Mouse (Mus musculus) embryo, embryonic 10 days (tissue): ENCODE measurements at regions not wholly inside any gene's neighbourhood (a gene's known extent, or its start where the extent isn't known, plus 50 kb on each side); places are given as distances from the start of the nearest gene placed in this dataset.
"Not testable (repeated sequence)": the region's sequence is repeated elsewhere in the genome, so short reads cannot be mapped to it uniquely, and the experiment has no call there.

Experiments used
- DNase-seq: peaks from one replicate; pipeline ENCODE4 v3.0.0-alpha.2; 2015; ENCODE audit warnings: low spot score

DNA sequence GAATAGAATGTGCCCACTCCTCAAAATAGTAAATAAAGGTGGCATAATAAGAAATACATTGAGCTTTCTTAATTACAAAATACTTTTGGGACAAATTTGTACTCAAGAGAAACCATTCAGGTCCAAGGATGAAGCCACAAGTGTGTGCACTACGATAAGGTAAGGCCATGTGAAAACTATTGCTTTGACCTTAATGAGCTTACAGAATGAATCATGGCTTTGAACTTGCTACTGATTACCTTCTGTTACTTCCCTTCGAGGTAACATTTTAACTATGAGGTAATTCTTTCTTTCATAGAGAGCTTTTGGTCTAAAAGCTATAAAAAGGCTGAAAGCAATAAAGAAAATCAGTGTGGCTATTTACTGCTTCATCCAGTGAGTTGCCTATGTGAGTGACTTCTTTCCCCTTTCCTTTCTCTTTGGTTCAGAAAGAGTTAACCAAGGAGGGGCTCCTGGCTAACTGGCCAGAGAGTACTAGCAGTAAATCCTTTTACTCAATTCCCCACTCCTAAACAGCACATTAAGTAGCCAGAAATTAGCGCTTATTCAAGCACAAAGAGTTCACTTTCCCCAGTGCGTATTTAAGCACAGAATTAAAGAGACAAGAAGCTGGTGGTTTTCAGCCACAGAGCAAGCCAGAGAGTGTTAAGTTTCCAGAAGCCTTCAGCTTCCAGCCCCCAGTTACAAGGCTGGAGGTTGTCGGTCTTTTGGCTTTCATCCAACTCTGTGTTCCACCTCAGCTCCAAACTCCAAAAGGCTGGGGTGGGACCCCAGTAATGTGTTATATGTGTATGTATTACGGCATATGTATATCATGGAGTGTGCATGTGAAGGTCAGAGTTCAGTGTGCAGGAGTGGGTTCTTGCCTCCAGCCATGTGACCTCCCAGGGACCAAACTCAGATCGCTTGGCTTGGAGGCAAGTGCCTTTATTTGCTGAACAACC is 194.3 kb upstream of the Gm10131 start:
- DNase-seq: no peak

DNA sequence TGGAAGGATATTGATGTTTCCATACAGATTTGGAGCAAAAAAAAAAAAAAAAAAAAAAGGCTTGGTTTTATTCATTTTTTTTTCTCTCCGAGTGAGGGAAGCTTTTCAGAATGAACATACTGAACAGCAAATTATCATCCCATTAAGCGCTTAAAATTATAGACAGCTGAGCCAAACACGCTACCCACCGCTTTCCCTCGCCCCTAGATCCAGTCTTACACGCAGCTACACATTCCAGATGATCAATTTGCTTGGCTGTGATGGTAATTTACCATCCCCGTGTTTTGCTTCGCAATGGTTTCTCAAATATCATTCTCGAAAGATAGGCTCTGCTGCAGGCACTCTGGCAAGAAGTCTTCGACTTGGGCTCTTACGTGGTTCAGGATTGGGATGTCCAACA is 192.3 kb upstream of the Gm10131 start:
- no peak for DNase-seq

DNA sequence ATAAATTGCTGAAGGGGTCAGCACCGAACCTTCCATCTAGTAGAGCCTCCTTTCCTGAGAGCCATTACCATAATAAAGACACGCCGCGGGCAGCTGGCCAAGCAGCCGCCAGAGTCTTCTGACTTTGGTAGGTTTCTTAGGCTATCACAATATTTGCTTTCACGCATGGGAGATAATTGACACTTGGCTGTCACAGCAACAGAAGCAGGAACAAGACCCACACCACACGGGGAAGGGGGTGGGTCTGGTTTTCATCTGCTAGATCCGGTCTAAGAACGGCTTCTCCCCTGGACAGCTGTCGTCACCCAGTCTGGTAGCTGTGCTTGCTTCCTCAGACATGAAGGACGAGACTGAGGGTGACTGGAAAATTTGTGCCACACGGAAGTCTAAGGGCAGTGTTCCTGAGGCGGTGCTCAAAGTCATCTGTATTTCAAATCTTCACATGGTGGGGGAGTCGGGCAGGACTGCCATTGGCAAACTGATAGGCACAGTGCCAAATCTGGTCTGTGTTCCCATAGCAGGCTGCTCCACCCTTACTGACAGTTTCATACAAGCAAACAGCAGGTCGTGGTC is 188.9 kb upstream of the Gm10131 start:
- peak; percentile 49 for DNase-seq

DNA sequence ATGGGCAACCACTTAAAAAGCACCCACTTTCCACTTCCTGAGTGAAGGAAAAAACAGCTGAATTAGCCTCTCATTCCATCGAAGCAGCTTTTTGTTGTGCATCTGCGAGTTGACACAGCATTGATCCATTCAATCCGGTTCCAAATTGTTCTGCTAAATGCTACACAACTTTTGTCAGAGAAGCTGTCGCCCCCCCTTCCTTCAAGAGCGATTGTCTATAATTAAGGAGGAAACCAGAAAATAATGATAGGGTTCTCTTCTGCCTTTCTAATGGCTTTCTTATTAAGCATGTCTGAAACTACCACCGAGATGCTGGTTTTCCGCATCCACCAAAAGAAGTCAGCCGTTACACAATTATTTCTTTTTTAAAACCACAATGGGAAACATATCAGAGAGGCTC is 183.2 kb upstream of the Gm10131 start:
- DNase-seq: no peak

DNA sequence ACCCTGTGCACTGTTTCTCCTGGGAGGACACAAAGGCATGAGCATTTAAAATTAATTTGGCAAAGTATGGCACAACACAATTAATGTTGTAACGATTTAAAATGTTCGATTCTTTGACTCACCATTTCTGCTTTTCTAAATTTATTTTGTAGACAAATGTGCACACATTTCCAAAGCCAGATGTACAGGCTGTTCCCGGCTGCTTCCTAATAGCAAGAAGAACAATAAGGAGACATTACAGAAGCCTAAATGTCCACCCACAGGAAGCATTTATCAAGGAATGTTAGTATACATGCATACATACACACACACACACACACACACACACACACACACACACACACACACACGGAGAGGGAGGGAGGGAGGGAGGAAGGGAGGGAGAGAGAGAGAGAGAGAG is 179.1 kb upstream of the Gm10131 start:
- no peak for DNase-seq

DNA sequence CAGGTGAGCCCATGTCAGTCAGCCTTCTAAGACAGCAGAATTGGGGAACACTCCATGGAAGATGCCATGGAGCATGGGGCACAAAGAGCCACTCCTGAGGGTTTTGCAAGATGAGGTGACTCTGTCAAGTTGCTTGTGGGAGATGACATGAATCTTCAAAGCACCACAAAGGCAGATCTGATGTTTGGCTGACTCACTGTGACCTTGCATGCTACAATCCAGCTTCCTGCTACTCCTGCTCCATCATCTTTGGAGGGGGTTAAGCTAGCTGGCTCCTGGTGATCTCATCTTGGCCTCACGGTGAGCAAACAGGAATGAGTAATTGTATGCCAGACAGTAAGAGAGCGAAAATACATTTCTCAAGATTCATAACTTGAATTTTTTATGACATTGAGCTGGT is 176.3 kb upstream of the Gm10131 start:
- DNase-seq: no peak

DNA sequence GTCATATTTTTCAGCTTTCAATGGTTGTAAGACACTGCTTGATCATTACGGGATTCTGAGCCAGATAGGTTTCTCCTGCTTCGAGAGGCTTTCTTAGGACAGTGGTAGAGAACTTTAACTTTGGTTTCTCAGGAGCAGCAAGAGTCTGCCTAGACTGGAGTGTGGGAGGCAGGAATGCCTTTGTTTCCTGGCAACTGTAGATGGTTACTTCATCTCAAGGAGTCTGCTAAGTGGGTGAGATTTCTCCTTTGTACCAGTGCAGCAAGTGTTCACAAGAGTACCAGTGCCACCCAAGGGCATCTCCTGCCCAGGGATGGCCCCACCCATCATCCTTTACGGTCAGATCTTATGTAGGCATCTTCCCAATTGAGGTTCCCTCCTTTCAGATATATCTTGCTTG is 173.0 kb upstream of the Gm10131 start:
- DNase-seq: no peak

DNA sequence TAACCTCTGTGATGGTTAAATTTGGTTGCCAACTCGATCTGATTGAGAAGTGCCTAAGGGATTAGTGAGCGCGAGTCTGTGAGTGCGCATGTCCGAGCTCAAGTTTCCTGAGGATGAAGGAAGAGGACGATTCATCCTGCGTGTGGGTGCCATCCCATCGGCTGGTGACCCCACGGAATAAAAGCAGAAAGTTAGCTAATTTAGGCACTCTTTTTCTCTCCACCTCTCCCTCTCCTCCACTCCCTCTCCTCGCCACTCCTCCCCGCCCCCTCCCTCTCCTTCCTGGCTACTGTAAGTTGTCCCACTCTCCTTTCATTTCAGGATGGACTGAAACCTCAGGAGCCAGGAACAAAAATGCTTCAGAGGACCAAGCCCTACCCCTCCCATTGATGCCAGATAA is 168.9 kb upstream of the Gm10131 start:
- no peak for DNase-seq

DNA sequence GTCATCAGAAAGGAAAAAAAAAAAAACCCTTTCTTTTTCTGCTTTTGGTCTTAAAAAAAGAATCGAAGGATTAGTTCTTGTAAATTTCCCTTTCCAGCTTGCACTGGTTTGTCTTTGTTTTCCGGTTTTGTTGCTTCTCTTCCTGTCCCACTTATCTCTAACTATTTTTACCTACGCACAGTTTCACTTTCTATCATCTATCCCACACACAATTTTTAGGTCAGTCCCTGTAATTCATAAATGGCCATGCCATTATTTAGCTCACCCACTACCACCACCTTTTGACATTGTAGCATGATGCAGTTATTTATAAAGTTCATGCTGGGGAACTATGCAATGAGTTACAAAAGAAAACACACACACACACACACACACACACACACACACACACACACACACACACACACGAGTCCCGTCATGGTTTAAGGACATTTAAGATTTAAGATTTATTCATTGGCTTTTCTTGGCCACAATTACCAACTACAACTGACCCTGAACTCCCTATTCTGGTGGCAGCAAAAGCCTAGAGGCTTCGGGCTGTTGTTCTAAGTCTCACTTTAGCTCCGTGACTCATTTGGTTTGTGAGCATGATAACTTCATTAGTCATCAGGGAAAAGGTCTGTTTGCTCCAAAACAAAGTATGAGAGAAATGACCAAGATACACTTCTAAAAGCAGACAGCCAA is 164.6 kb upstream of the Gm10131 start:
- DNase-seq: no peak

DNA sequence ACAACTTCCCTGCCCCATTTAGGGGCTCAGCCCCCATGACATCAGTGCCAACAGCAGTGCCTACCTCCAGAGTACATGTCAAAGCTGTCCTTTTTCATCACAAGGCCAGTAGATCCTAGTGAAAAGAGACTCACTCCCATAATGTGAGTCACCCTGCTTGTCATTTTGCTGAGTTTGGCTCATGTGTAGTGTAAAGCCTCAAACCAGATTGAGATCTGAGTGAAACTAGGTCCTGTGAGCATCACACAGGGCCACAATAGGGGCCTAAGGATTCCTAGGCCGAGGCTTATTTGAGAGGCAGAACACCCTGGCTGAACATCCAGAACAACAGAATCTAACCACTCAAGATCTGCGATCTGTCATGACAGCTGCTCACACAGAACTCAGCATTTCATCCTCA is 163.3 kb upstream of the Gm10131 start:
- not testable (repeated sequence) for DNase-seq

DNA sequence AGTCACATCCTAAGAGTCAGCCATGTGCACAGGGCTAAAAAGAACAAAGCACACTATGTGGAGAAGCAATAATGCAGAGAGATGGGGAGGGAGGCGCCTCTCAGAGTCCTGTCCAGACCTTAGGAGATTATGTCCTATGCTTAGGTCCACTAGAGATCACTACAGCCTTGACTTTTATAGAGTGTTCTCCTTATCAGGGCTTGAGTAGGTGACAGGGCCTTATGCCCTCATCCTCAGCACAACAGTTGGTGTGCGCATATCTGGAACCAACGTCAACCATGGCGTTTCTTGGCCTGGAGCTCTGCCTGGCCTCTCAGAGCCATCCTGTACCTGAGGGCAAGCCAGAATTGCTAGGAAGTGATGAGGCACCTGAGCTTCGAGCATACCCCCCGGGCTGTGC is 162.6 kb upstream of the Gm10131 start:
- DNase-seq: no peak

DNA sequence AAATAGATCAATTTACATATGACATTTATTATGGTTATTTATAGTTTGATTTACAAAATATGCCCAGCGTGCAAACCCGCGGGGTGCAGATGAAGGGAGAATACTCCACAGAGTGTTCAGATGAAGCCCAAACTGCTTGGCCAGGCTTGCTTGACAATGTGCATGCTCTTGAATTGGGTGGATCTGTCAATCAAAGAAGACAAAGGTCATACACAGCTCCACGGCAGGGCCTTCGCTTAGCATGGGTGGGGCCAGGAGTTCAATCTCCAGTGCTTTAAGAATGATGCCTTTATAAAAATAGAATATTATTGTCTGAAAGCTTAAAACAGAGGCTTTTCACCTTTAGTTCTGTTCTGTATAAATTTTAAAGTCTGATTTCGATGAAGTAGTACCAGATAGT is 158.3 kb upstream of the Gm10131 start:
- no peak for DNase-seq

DNA sequence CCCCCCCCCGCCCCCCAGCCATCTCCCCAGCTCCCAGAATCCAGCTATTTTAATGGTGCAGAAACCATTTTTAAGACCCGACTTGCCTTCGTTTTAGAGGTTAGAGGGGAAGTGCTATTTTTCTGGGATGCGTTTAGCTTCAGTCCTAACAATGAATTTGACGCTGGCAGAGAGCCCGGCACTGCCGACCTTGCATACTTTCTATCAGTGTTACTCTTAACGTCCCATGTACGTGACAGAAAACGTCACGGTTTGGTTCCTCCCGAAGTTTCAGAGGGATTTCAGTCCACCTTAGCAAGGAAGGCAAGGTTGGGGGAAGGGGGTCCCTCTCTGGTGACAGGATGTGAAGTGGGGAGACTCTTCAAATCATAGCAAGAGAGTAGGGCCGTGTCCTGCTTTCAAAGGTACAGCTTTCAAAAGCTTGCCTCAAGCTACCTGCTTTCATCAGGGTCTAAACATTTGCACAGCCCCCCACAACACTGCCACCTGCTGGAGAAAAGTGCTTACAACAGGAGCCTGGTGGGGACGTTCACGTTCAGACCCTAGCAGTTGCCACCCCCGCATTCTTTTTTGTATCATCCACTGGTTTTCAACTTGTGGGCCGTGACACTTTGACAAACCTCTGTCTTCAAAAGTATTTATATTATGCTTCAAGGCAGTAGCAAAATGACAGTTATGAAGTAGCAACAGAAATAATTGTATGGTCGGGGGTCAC is 157.4 kb upstream of the Gm10131 start:
- no peak for DNase-seq

DNA sequence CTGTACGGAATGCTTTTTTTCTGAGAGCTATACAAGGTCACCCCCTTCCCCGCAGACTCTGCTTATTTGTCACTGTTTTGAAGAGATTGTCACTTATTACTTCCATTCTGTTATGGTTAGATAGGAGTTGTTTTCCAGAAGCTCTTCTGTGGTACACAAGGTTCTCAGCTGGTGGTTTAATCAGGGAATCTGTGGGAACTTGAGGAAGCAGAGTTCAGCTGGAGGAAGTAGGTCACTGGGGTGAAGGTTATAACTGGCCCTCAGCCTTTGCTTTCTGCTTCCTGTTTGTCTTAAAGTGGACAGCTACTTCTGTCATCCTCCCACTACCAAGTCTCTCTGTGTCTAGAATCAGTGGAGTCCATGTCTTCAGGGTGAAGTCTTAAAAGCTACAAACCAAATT is 143.4 kb upstream of the Gm10131 start:
- DNase-seq: no peak

DNA sequence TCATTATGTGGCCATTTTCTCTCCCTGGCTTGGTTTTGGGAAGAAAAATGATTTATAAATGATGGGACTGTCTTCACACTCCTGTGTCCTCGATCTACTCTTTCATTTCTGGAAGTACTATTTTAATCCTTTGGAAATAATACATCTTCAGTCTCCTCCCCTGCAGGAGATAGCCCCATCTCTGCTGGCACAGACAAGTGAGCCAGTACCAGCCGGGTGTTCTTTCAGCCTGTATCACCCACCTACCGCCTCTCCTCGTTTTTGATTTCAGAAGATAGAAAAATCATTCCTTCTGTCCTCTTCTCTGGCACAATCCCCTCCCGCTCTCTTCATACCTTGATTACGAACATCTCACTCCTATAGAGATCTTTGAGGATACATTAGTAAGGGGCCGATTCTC is 140.4 kb upstream of the Gm10131 start:
- DNase-seq: no peak

DNA sequence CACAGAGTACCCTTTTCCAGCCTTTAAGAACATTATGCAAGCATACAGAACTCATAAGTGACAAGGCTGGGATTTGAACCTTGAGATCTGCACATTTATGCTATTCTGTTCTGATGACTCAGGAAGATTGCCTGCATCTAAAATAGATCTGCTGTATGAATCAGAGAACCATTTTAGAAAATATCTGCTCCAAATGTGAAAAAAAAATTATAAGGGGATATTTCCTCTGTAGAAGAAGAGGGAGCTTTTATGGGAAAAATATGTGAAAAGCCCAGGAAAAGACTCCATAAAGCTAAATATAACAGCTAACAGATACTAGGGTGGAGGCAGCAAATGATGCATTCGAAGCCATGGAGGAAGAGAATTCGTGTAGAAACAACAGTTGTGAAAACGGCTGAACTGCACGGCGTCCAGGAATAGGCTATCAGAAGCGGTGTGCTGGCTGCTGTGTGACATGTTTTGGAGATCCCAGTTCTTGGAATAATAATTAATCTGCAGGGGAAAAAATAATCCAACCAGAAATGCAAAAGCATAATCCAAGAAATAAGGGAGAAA is 127.9 kb upstream of the Gm10131 start:
- DNase-seq: no peak

DNA sequence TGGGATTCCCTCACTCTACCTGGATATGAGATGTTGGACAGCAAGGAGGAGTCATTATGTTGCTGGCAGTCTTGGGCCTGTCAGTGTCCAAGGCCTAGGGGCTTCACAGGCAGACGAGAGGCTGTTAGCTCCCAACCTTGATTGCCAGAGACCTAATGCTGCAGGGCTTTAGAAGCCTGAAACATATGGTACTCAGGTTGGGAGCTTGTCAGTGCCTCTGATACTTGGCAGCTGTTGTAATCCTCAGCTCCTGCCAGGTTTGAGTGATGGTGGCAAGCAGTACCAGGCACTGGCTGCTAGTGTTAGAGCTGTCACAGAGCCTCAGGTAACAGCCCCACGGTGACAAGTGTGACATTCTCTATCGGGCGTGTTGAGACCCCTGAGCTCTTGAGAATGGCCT is 122.2 kb upstream of the Gm10131 start:
- no peak for DNase-seq

DNA sequence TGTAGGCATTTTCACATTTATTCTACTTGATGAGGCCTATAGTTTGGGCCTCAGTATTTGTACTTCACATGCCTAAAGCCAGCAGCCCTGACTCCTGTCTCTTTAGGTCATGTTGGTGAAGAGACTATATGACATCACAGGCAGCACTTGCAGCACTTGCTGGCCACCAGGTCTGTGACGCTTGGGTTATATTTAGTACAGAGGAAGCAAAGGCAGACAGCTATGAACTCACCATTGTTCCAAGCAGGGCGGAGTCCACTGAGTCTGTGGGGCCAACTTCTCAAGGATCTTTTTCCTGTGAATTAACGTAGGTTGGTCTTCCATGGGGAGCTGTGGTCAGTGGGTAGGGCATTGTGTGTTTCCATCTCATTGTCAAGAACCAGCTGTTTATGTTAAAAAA is 117.9 kb upstream of the Gm10131 start:
- DNase-seq: no peak

DNA sequence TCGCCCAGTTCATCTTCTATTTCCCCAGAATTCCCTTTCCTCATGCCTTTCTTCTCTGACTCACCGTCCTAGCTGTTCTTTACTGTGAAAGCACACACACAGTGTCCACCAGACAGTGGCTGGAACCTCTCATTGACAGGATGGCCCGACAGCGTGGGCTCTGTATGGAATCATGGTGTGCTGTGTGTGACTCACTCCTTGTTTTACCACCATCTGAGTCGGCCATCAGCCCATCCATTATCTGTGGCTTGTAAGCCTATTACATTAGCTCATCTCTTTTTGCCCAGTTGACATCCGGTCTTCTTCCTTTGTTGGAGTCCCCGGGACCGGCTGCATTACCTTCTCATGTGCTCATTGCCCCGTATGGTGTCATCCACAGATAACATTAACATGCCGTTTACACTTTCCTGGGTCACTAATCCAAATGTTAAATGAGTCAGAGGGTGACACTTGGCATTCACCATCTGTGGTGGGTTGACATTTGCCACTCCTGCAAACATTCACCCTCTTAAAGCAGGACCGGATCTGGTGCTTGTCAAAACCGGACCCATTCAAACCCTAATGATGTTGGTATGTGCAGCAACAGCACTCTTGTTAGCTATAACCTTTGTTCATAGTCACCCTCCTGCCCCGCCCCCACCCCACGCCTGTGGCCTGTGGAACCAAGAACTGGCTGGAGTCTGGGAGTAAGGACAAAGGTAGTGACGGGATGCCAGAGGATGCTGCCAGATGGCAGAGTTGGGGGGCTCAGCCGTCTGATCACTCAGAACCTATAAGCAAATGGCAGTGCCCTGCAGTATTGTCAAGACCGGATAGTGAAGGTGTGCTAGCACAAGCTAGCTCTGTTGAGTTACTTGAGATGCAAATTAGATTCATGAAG is 113.7 kb upstream of the Gm10131 start:
- DNase-seq: no peak

DNA sequence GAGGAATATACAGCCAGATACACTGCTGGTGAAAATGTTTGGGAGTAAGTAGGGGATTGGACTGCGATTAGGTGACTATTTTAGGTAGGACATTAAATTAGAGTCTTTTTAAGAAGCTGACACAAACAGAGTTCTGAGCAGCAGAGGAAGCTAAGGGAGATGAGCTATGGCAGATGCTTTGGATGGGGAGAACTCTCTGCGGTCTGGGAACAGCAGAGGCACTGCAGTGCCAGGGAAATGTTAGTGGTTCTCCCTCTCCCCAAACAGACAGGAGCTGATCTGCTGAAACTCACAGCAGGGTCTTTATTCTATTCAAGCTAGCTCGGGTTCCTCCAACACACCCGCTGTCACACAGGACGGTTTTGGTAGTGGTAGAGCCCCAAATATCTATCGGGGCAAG is 110.7 kb upstream of the Gm10131 start:
- no peak for DNase-seq
